8 mouse cellular contexts compared by ENCODE assay signal in genomic region chr4:107367567-107368314, GRCm38 (mm10). TPM values are rescaled to one million over a fixed set of nuclear protein-coding genes. Genes with fewer than 3 reads are reported as not detected.
A peak's percentile ranks its signal among the peaks of the same experiment; 100 is the strongest.
DNase-seq lines count a peak whose midpoint lies in the region; ATAC-seq and TF ChIP-seq lines count a peak whose summit lies in the region.

Gene Ndc1, plus strand, starts transcription at chr4:107367784.

- peak within 1 kb of the TSS; percentile 78 for H3K4me3 ChIP-seq in C2C12 (ENCODE audit: insufficient read depth, poor library complexity, severe bottlenecking)
- H3K4me3 ChIP-seq in erythroblast, embryonic 14.5 days (replicated peaks): peak within 1 kb of the TSS; percentile 84
- H3K4me3 ChIP-seq in heart, embryonic 12.5 days: peak within 1 kb of the TSS; percentile 81
- H3K4me3 ChIP-seq in kidney, postnatal 0 days (replicated peaks; ENCODE audit: low read depth, low read length): peak within 1 kb of the TSS; percentile 73
- H3K4me3 ChIP-seq in liver, embryonic 11.5 days (ENCODE audit: low read depth, low read length): peak within 1 kb of the TSS; percentile 74
- peak within 1 kb of the TSS; percentile 79 for H3K4me3 ChIP-seq in stomach, embryonic 14.5 days (ENCODE audit: low read depth, low read length)

- ATAC-seq in heart, embryonic 12.5 days (ENCODE audit: insufficient number of reproducible peaks, low FRiP score): peak; percentile 99
- peak; percentile 96 for ATAC-seq in kidney, postnatal 0 days (replicated peaks; ENCODE audit: low FRiP score, low read depth)
- peak; percentile 96 for ATAC-seq in liver, embryonic 11.5 days (replicated peaks; ENCODE audit: low FRiP score)
- peak; percentile 95 for ATAC-seq in stomach, embryonic 14.5 days (ENCODE audit: insufficient number of reproducible peaks, insufficient read depth, low FRiP score, low read depth)

- TF ChIP-seq POLR2A in brain, embryonic 14.5 days (IDR thresholded peaks at IDR 0.05; ENCODE audit: borderline replicate concordance, extremely low read depth, insufficient read depth, insufficient read length, poor library complexity, severe bottlenecking): peak; percentile 46; the same call in 1 of the 2 replicates

- peak within 1 kb of the TSS; percentile 81 for H3K9ac ChIP-seq in heart, embryonic 12.5 days
- H3K9ac ChIP-seq in kidney, postnatal 0 days (ENCODE audit: low read depth, low read length): peak within 1 kb of the TSS; percentile 83
- peak within 1 kb of the TSS; percentile 81 for H3K9ac ChIP-seq in liver, embryonic 11.5 days (ENCODE audit: low read depth, low read length)
- peak within 1 kb of the TSS; percentile 71 for H3K9ac ChIP-seq in stomach, embryonic 14.5 days (replicated peaks; ENCODE audit: low read depth, low read length)

- peak; percentile 97 for DNase-seq in brain, embryonic 14.5 days (ENCODE audit: low read depth)
- DNase-seq in kidney, postnatal 0 days (ENCODE audit: low spot score): peak; percentile 96
- DNase-seq in liver, embryonic 11.5 days (ENCODE audit: low spot score): peak; percentile 95
- peak; percentile 89 for DNase-seq in naive thymus-derived CD4-positive, alpha-beta T cell, adult 2 months (ENCODE audit: low read depth)

- H3K36me3 ChIP-seq in C2C12 (ENCODE audit: control insufficient read depth, insufficient read depth): peaks cover 32% of the 10 kb centered on the region
- H3K36me3 ChIP-seq in erythroblast, embryonic 14.5 days (ENCODE audit: control insufficient read depth): peaks cover 31% of the 10 kb centered on the region
- H3K36me3 ChIP-seq in heart, embryonic 12.5 days: peaks cover 19% of the 10 kb centered on the region
- 0 out of 2 replicates have a peak, but pooled peaks cover 15% of the 10 kb centered on the region for H3K36me3 ChIP-seq in kidney, postnatal 0 days (ENCODE audit: insufficient read depth, low read length)
- peaks cover 14% of the 10 kb centered on the region for H3K36me3 ChIP-seq in liver, embryonic 11.5 days (ENCODE audit: control insufficient read depth, insufficient read depth, low read length)
- H3K36me3 ChIP-seq in stomach, embryonic 14.5 days (ENCODE audit: control insufficient read depth, insufficient read depth, low read length): peaks cover 21% of the 10 kb centered on the region

- peaks cover 21% of the 10 kb centered on the region for H3K79me3 ChIP-seq in C2C12 (ENCODE audit: low read depth)

- H3ac ChIP-seq in C2C12 (ENCODE audit: control insufficient read depth, insufficient read length, low read depth): peak within 1 kb of the TSS; percentile 99

- H3K79me2 ChIP-seq in C2C12 (ENCODE audit: control insufficient read depth, insufficient read depth): peaks cover 46% of the 10 kb centered on the region

- H3K9me3 ChIP-seq in erythroblast, embryonic 14.5 days (ENCODE audit: control insufficient read depth, low read length): no peaks in the 10 kb centered on the region
- H3K9me3 ChIP-seq in heart, embryonic 12.5 days (replicated peaks): no peaks in the 10 kb centered on the region
- no peaks in the 10 kb centered on the region for H3K9me3 ChIP-seq in kidney, postnatal 0 days (replicated peaks; ENCODE audit: low read length)
- no peaks in the 10 kb centered on the region for H3K9me3 ChIP-seq in liver, embryonic 11.5 days (ENCODE audit: control insufficient read depth, low read length)
- H3K9me3 ChIP-seq in stomach, embryonic 14.5 days (ENCODE audit: control insufficient read depth, low read depth, low read length): no peaks in the 10 kb centered on the region

- peak within 1 kb of the TSS; percentile 87 for H3K27ac ChIP-seq in heart, embryonic 12.5 days (ENCODE audit: poor library complexity, severe bottlenecking)
- peak within 1 kb of the TSS; percentile 96 for H3K27ac ChIP-seq in kidney, postnatal 0 days
- H3K27ac ChIP-seq in liver, embryonic 11.5 days (ENCODE audit: low read depth, low read length): peak within 1 kb of the TSS; percentile 80; the same call in 1 of the 2 replicates
- H3K27ac ChIP-seq in stomach, embryonic 14.5 days (ENCODE audit: low read length): peak within 1 kb of the TSS; percentile 90

- H3K4me2 ChIP-seq in heart, embryonic 12.5 days: peak within 1 kb of the TSS; percentile 84
- H3K4me2 ChIP-seq in kidney, postnatal 0 days (ENCODE audit: low read length): peak within 1 kb of the TSS; percentile 68
- H3K4me2 ChIP-seq in liver, embryonic 11.5 days: peak within 1 kb of the TSS; percentile 91
- peak within 1 kb of the TSS; percentile 77 for H3K4me2 ChIP-seq in stomach, embryonic 14.5 days (replicated peaks; ENCODE audit: low read depth, low read length)

- no peaks in the 10 kb centered on the region for H3K27me3 ChIP-seq in C2C12 (ENCODE audit: control insufficient read depth, insufficient read depth, insufficient read length)
- H3K27me3 ChIP-seq in erythroblast, embryonic 14.5 days (ENCODE audit: control insufficient read depth): no peaks in the 10 kb centered on the region
- H3K27me3 ChIP-seq in heart, embryonic 12.5 days (replicated peaks): no peaks in the 10 kb centered on the region
- no peaks in the 10 kb centered on the region for H3K27me3 ChIP-seq in kidney, postnatal 0 days (ENCODE audit: insufficient read depth, low read length)
- no peaks in the 10 kb centered on the region for H3K27me3 ChIP-seq in liver, embryonic 11.5 days (replicated peaks; ENCODE audit: control insufficient read depth, insufficient read depth, low read length)
- H3K27me3 ChIP-seq in stomach, embryonic 14.5 days (ENCODE audit: control insufficient read depth, insufficient read depth, low read length): no peaks in the 10 kb centered on the region

- H3K4me1 ChIP-seq in erythroblast, embryonic 14.5 days (ENCODE audit: control insufficient read depth): peaks cover 36% of the 10 kb centered on the region
- peaks cover 12% of the 10 kb centered on the region for H3K4me1 ChIP-seq in heart, embryonic 12.5 days (replicated peaks)
- H3K4me1 ChIP-seq in kidney, postnatal 0 days (replicated peaks; ENCODE audit: insufficient read depth, low read length): no peaks in the 10 kb centered on the region
- H3K4me1 ChIP-seq in liver, embryonic 11.5 days (replicated peaks; ENCODE audit: control insufficient read depth, insufficient read depth, low read length): peaks cover 7% of the 10 kb centered on the region
- H3K4me1 ChIP-seq in stomach, embryonic 14.5 days (ENCODE audit: control insufficient read depth, insufficient read depth, low read length): peaks cover 7% of the 10 kb centered on the region

- under 1% methylated on average over 51 of the region's 51 CpGs for WGBS in heart, embryonic 12.5 days
- under 1% methylated on average over 51 of the region's 51 CpGs for WGBS in kidney, postnatal 0 days
- 0% methylated on average over 51 of the region's 51 CpGs for WGBS in liver, embryonic 11.5 days
- WGBS in stomach, embryonic 14.5 days: under 1% methylated on average over 51 of the region's 51 CpGs

- no peak for TF ChIP-seq CTCF in C2C12 (IDR thresholded peaks at IDR 0.05; ENCODE audit: control insufficient read depth, insufficient read depth, insufficient read length)
- TF ChIP-seq CTCF in brain, embryonic 14.5 days (IDR thresholded peaks at IDR 0.05; ENCODE audit: borderline replicate concordance, extremely low read depth, insufficient read depth, insufficient read length): no peak
- TF ChIP-seq CTCF in kidney, postnatal 0 days (IDR thresholded peaks at IDR 0.05; ENCODE audit: low read depth): no peak; the same call in 1 of the 2 replicates

TF ChIP-seq in C2C12, 6 proteins besides CTCF, POLR2A, EP300 and RAD21:
- TF ChIP-seq USF1 (IDR thresholded peaks at IDR 0.05; ENCODE audit: low read depth) (no peak), MAX (IDR thresholded peaks at IDR 0.05) (peak; percentile 97)

RNA-seq across cellular contexts. Expression of gene Ndc1, which starts in this region (rescaled TPM):
- 22.8 TPM for polyA plus RNA-seq in C2C12 (2012; fragmentation: generic; extraction: Trizol)
- 20.2 and 24.9 TPM in 2 replicates for polyA plus RNA-seq in brain, embryonic 14.5 days (2012; rRNA removed)
- polyA plus RNA-seq in erythroblast, embryonic 14.5 days (2012): 0.13 and 0.25 TPM in 2 replicates
- 32.5 and 34.2 TPM in 2 replicates for polyA plus RNA-seq in heart, embryonic 12.5 days (2016; fragmentation: Nextera tagmentation; extraction: Ambion mirVana)
- 19.0 and 21.1 TPM in 2 replicates for polyA plus RNA-seq in kidney, postnatal 0 days (2015; fragmentation: Nextera tagmentation; extraction: Ambion mirVana)
- polyA plus RNA-seq in liver, embryonic 11.5 days (2014; fragmentation: Nextera tagmentation; extraction: Ambion mirVana): 47.4 and 53.2 TPM in 2 replicates
- 35.5 and 37.3 TPM in 2 replicates for polyA plus RNA-seq in stomach, embryonic 14.5 days (2014; fragmentation: Nextera tagmentation; extraction: Ambion mirVana)

Comparison
In these comparisons a context has a peak if more than half of its experiments do, and no peak if none do; other contexts are left out.
1. Peak in every context shown above with its lines: DNase-seq, ATAC-seq, H3K4me3 ChIP-seq and H3K27ac ChIP-seq.
2. RNA of gene Ndc1 (polyA plus RNA-seq): 47.4 to 53.2 TPM in liver, embryonic 11.5 days, 35.5 to 37.3 TPM in stomach, embryonic 14.5 days, 32.5 to 34.2 TPM in heart, embryonic 12.5 days, 22.8 TPM in C2C12 (single experiment), 20.2 to 24.9 TPM in brain, embryonic 14.5 days and 19.0 to 21.1 TPM in kidney, postnatal 0 days; 0.13 to 0.25 TPM in erythroblast, embryonic 14.5 days; every median in the first group is over 10 times any median in the second.